Mouse (Mus musculus) CH12.LX (cell line): Measurements from ENCODE around the gene Prkce. TPM values are rescaled to one million over a fixed set of nuclear protein-coding genes. Genes with fewer than 3 reads are reported as not detected.

Experiments
- DNase-seq: peaks from one replicate; pipeline ENCODE4 v3.0.0-alpha.2; 2013; ENCODE audit errors: extremely low read depth
- H3K27ac ChIP-seq: 2 replicates; pipeline ENCODE4 v1.5.1; 2012; ENCODE audit warnings: low read depth, mild to moderate bottlenecking, control low read depth, moderate library complexity; ENCODE audit not compliant: insufficient read depth
- H3K27me3 ChIP-seq: replicated peaks from 2 replicates; pipeline ENCODE3; 2012; ENCODE audit warnings: inconsistent platforms
- H3K36me3 ChIP-seq, 2 experiments: replicated peaks in 1 of 2; 2 replicates each; pipeline versions ENCODE3 to v1.6.1; 2012; ENCODE audit warnings: inconsistent platforms in 1 of 2, low read length in 1 of 2, mild to moderate bottlenecking in 1 of 2, mixed read lengths in 1 of 2, moderate library complexity in 1 of 2; ENCODE audit not compliant: control insufficient read depth in 1 of 2, insufficient read depth in 1 of 2
- H3K4me1 ChIP-seq, 2 experiments: 2 replicates each; pipeline ENCODE4 v1.6.1; 2012; ENCODE audit warnings: inconsistent platforms in 1 of 2, moderate library complexity in 1 of 2; ENCODE audit not compliant: insufficient read depth in 2 of 2, control insufficient read depth in 1 of 2
- H3K4me2 ChIP-seq: 2 replicates; pipeline ENCODE4 v1.6.1; 2012; ENCODE audit warnings: low read depth, mild to moderate bottlenecking, control low read depth; ENCODE audit not compliant: poor library complexity, insufficient read depth, severe bottlenecking
- H3K4me3 ChIP-seq, 3 experiments: fragments of 150-350 bp in 1 of 3; sonication (generic) in 1 of 3; replicated peaks in 1 of 3; 2 replicates each; pipeline versions ENCODE3 to v1.5.1; 2011 to 2012; ENCODE audit warnings: low read depth in 2 of 3, low read length in 2 of 3, mild to moderate bottlenecking in 2 of 3, moderate library complexity in 2 of 3, control low read depth in 1 of 3, improper control_type of control experiment in 1 of 3, inconsistent platforms in 1 of 3, mixed read lengths in 1 of 3; ENCODE audit not compliant: poor library complexity in 1 of 3
- H3K79me2 ChIP-seq: replicated peaks from 2 replicates; pipeline ENCODE4 v1.6.1; 2012; ENCODE audit warnings: mild to moderate bottlenecking, moderate library complexity; ENCODE audit not compliant: control insufficient read depth, poor library complexity, insufficient read depth, severe bottlenecking; ENCODE audit errors: extremely low read depth
- H3K9ac ChIP-seq: 2 replicates; pipeline ENCODE4 v1.6.1; 2012; ENCODE audit warnings: low read depth, mild to moderate bottlenecking, control low read depth, moderate library complexity; ENCODE audit not compliant: insufficient read depth
- H3K9me3 ChIP-seq: replicated peaks from 2 replicates; pipeline ENCODE3; 2012; ENCODE audit warnings: low read length, inconsistent platforms, mixed read lengths
- BHLHE40 ChIP-seq: IDR thresholded peaks from 2 replicates; pipeline ENCODE4 v1.6.1; 2011; ENCODE audit warnings: mild to moderate bottlenecking, low read depth, low read length, improper control_type of control experiment
- CTCF ChIP-seq, 2 experiments: IDR thresholded peaks in 1 of 2; conservative IDR thresholded peaks in 1 of 2; 2 replicates each; pipeline ENCODE4 v1.5.1; 2011 to 2012; ENCODE audit warnings: low read depth in 2 of 2, low read length in 2 of 2, improper control_type of control experiment in 1 of 2, inconsistent platforms in 1 of 2, mild to moderate bottlenecking in 1 of 2, moderate library complexity in 1 of 2
- E2F4 ChIP-seq: IDR thresholded peaks from 2 replicates; pipeline ENCODE4 v1.6.1; 2011; ENCODE audit warnings: low read depth, low read length, improper control_type of control experiment; ENCODE audit not compliant: insufficient replicate concordance
- ELF1 ChIP-seq: IDR thresholded peaks from 2 replicates; pipeline ENCODE4 v1.6.1; 2014; ENCODE audit warnings: low read depth, mild to moderate bottlenecking, inconsistent platforms, low read length, improper control_type of control experiment
- EP300 ChIP-seq: IDR thresholded peaks from 2 replicates; pipeline ENCODE4 v1.6.1; 2011; ENCODE audit warnings: low read length, improper control_type of control experiment
- ETS1 ChIP-seq: conservative IDR thresholded peaks from 2 replicates; pipeline ENCODE4 v1.6.1; 2012; ENCODE audit warnings: low read depth, mild to moderate bottlenecking, inconsistent platforms, low read length, improper control_type of control experiment, moderate library complexity
- HCFC1 ChIP-seq: IDR thresholded peaks from 2 replicates; pipeline ENCODE4 v1.6.1; 2012; ENCODE audit warnings: low read depth, mild to moderate bottlenecking, inconsistent platforms, low read length, improper control_type of control experiment
- IRF4 ChIP-seq: IDR thresholded peaks from 2 replicates; pipeline ENCODE4 v1.6.1; 2014; ENCODE audit warnings: low read depth, mild to moderate bottlenecking, inconsistent platforms, low read length, improper control_type of control experiment
- JUND ChIP-seq: conservative IDR thresholded peaks from 2 replicates; pipeline ENCODE4 v1.6.1; 2011; ENCODE audit warnings: low read depth, low read length, improper control_type of control experiment
- KAT2A ChIP-seq: IDR thresholded peaks from 2 replicates; pipeline ENCODE4 v1.6.1; 2012; ENCODE audit warnings: low read length, improper control_type of control experiment, inconsistent platforms; ENCODE audit not compliant: insufficient replicate concordance
- MAFK ChIP-seq: IDR thresholded peaks from 2 replicates; pipeline ENCODE4 v1.6.1; 2011; ENCODE audit warnings: low read length, improper control_type of control experiment; ENCODE audit not compliant: insufficient replicate concordance
- MEF2A ChIP-seq: IDR thresholded peaks from 2 replicates; pipeline ENCODE4 v1.6.1; 2014; ENCODE audit warnings: low read depth, mild to moderate bottlenecking, inconsistent platforms, low read length, improper control_type of control experiment, borderline replicate concordance
- MXI1 ChIP-seq: IDR thresholded peaks from 2 replicates; pipeline ENCODE4 v1.6.1; 2011; ENCODE audit warnings: mild to moderate bottlenecking, low read depth, low read length, improper control_type of control experiment
- MYC ChIP-seq: IDR thresholded peaks from 2 replicates; pipeline ENCODE4 v1.6.1; 2011; ENCODE audit warnings: low read depth, mild to moderate bottlenecking, improper control_type of control experiment, low read length
- NELFE ChIP-seq: IDR thresholded peaks from 2 replicates; pipeline ENCODE4 v1.6.1; 2011; ENCODE audit warnings: low read depth, low read length, improper control_type of control experiment
- NRF1 ChIP-seq: IDR thresholded peaks from 2 replicates; pipeline ENCODE4 v1.6.1; 2014; ENCODE audit warnings: low read depth, mild to moderate bottlenecking, inconsistent platforms, low read length, improper control_type of control experiment, moderate library complexity
- POLR2AphosphoS2 ChIP-seq: IDR thresholded peaks from 2 replicates; pipeline ENCODE4 v1.6.1; 2011; ENCODE audit warnings: low read depth, low read length, improper control_type of control experiment
- RAD21 ChIP-seq: IDR thresholded peaks from 2 replicates; pipeline ENCODE4 v1.6.1; 2011; ENCODE audit warnings: low read depth, mild to moderate bottlenecking, low read length, improper control_type of control experiment, moderate library complexity
- RCOR1 ChIP-seq: conservative IDR thresholded peaks from 2 replicates; pipeline ENCODE4 v1.6.1; 2012; ENCODE audit warnings: low read depth, mild to moderate bottlenecking, inconsistent platforms, low read length, improper control_type of control experiment
- SMC3 ChIP-seq: IDR thresholded peaks from 2 replicates; pipeline ENCODE4 v1.6.1; 2011; ENCODE audit warnings: low read depth, low read length, improper control_type of control experiment
- TBP ChIP-seq: conservative IDR thresholded peaks from 2 replicates; pipeline ENCODE4 v1.6.1; 2011; ENCODE audit warnings: low read depth, low read length, improper control_type of control experiment
- TCF12 ChIP-seq: IDR thresholded peaks from 2 replicates; pipeline ENCODE4 v1.6.1; 2014; ENCODE audit warnings: low read depth, mild to moderate bottlenecking, inconsistent platforms, low read length, improper control_type of control experiment
- UBTF ChIP-seq: IDR thresholded peaks from 2 replicates; pipeline ENCODE4 v1.6.1; 2012; ENCODE audit warnings: low read depth, mild to moderate bottlenecking, inconsistent platforms, low read length, improper control_type of control experiment, moderate library complexity
- USF1 ChIP-seq: IDR thresholded peaks from 2 replicates; pipeline ENCODE4 v1.6.1; 2014; ENCODE audit warnings: low read depth, mild to moderate bottlenecking, inconsistent platforms, low read length, improper control_type of control experiment
- USF2 ChIP-seq: conservative IDR thresholded peaks from 2 replicates; pipeline ENCODE4 v1.6.1; 2011; ENCODE audit warnings: low read depth, low read length, improper control_type of control experiment
- ZMIZ1 ChIP-seq: IDR thresholded peaks from 2 replicates; pipeline ENCODE4 v1.6.1; 2012; ENCODE audit warnings: low read depth, mild to moderate bottlenecking, inconsistent platforms, low read length, improper control_type of control experiment
- ZNF384 ChIP-seq: IDR thresholded peaks from 2 replicates; pipeline ENCODE4 v1.6.1; 2012; ENCODE audit warnings: low read depth, low read length, improper control_type of control experiment, inconsistent platforms
- dilution Hi-C: fragments of 300-500 bp; cut with MboI; formaldehyde crosslinking; loops from 2 replicates; pipeline ENCODE4 v1.14.3; 2020; ENCODE audit warnings: low sequenced_read_pairs; ENCODE audit not compliant: extremely low pct_unique_long_range_greater_than_20kb, extremely low pct_ligation_motif_present
- in situ Hi-C: fragments of 300-500 bp; cut with MboI; formaldehyde crosslinking; loops from 3 replicates; pipeline ENCODE4 v1.14.3; 2019; ENCODE audit warnings: low sequenced_read_pairs, low pct_ligation_motif_present, low pct_unique_long_range_greater_than_20kb, mixed read lengths
- polyA plus RNA-seq: library from polyadenylated mRNA; unstranded; fragments of >175 nt; gene quantifications from 2 replicates; pipeline ENCODE4 v1.2.1, GENCODE M21; 2012; ENCODE audit warnings: low read depth; ENCODE audit not compliant: insufficient read length
- total RNA-seq, 2 experiments: library from RNA; depleted of rRNA; stranded (reverse); fragments of 300-350 nt in 1 of 2; fragments of >200 nt in 1 of 2; gene quantifications; 2 replicates each; pipeline ENCODE4 v1.2.3; 2012 to 2014

Gene Prkce
- total and polyA plus RNA-seq, 3 experiments, result 4.1 to 13.2 (median 11.4) TPM

GRCm38 (mm10) chr17:86571266-86571665 lies 403.7 kb downstream of the Prkce start:
- Histone ChIP-seq H3K79me2 (no peaks in the 10 kb centered on the region), H3K27ac (no peak overlapping the region), H3K36me3 (peaks cover 0 to 38% of the 10 kb centered on the region in 2 experiments), H3K9ac (no peak overlapping the region), H3K4me3 (no peak overlapping the region), H3K4me2 (no peak overlapping the region), H3K9me3 (no peaks in the 10 kb centered on the region), H3K27me3 (no peaks in the 10 kb centered on the region), H3K4me1 (no peaks in the 10 kb centered on the region)
- dilution Hi-C loops (no loop called here), in situ Hi-C loops (no loop called here)
- no peak for DNase-seq
- TF ChIP-seq ZNF384, result no peak
- TF ChIP-seq ZMIZ1, result no peak
- TF ChIP-seq CTCF (conservative IDR thresholded peaks at IDR 0.05 in 1 of 2, IDR thresholded peaks at IDR 0.05 in 1 of 2; ENCODE audit: low read depth in 2 of 2, low read length in 2 of 2), result no peak
- TF ChIP-seq MXI1, result no peak

GRCm38 (mm10) chr17:86572136-86572535 lies 404.6 kb downstream of the Prkce start:
- no peak overlapping the region for H3K9ac ChIP-seq
- no peak overlapping the region for H3K4me3 ChIP-seq
- in situ Hi-C loops, result no loop called here
- peaks cover 0 to 39% of the 10 kb centered on the region in 2 experiments for H3K36me3 ChIP-seq
- dilution Hi-C loops, result no loop called here
- no peak overlapping the region for H3K27ac ChIP-seq
- no peak overlapping the region for H3K4me2 ChIP-seq
- no peaks in the 10 kb centered on the region for H3K4me1 ChIP-seq
- H3K27me3 ChIP-seq, result no peaks in the 10 kb centered on the region
- no peak for DNase-seq
- no peak for TF ChIP-seq ETS1
- TF ChIP-seq EP300, result no peak
- TF ChIP-seq MYC, result no peak
- TF ChIP-seq NELFE, result no peak
- TF ChIP-seq RCOR1, result no peak
- TF ChIP-seq TBP, result no peak
- no peak for TF ChIP-seq JUND
- TF ChIP-seq BHLHE40, result no peak
- no peak for TF ChIP-seq E2F4
- no peak for TF ChIP-seq MAFK
- TF ChIP-seq ZNF384, result no peak
- no peak for TF ChIP-seq SMC3
- no peak for TF ChIP-seq KAT2A
- no peaks in the 10 kb centered on the region for H3K79me2 ChIP-seq
- H3K9me3 ChIP-seq, result no peaks in the 10 kb centered on the region

- no peaks in the 10 kb centered on the region for H3K9me3 ChIP-seq
- H3K9ac ChIP-seq, result no peak overlapping the region
- H3K79me2 ChIP-seq, result no peaks in the 10 kb centered on the region
- dilution Hi-C loops (no loop called here), in situ Hi-C loops (no loop called here)
- no peaks in the 10 kb centered on the region for H3K27me3 ChIP-seq
- no peak for TF ChIP-seq USF1
- TF ChIP-seq JUND, result no peak
- no peak for TF ChIP-seq UBTF
- no peak for TF ChIP-seq IRF4
- no peak for TF ChIP-seq NRF1
- TF ChIP-seq USF2, result no peak
- no peak for TF ChIP-seq RAD21
- TF ChIP-seq CTCF (conservative IDR thresholded peaks at IDR 0.05 in 1 of 2, IDR thresholded peaks at IDR 0.05 in 1 of 2; ENCODE audit: low read depth in 2 of 2, low read length in 2 of 2), result no peak
- no peak for TF ChIP-seq MEF2A
- TF ChIP-seq KAT2A, result no peak
- TF ChIP-seq TCF12, result no peak
- TF ChIP-seq HCFC1, result no peak
- no peak for TF ChIP-seq ELF1
- no peak for TF ChIP-seq POLR2AphosphoS2
- no peak for TF ChIP-seq EP300
- no peak for DNase-seq
- peaks cover 0 to 39% of the 10 kb centered on the region in 2 experiments for H3K36me3 ChIP-seq
- H3K4me3 ChIP-seq, result no peak overlapping the region
- no peak overlapping the region for H3K27ac ChIP-seq
- H3K4me2 ChIP-seq, result no peak overlapping the region
- H3K4me1 ChIP-seq, result no peaks in the 10 kb centered on the region
Measured at GRCm38 (mm10) chr17:86572576-86572975, 405.0 kb downstream of the Prkce start.
